Mouse (Mus musculus): ENCODE results near the gene Tepsin.

GRCm38 (mm10) chr11:120139309-120139731 is 40.8 kb upstream of the Tepsin start:
- no peak for TF ChIP-seq POLR2A (IDR thresholded peaks at IDR 0.05; ENCODE audit: control insufficient read depth, extremely low read depth, insufficient read depth, low read length, poor library complexity)
- TF ChIP-seq CTCF (IDR thresholded peaks at IDR 0.05; ENCODE audit: borderline replicate concordance, control insufficient read depth, extremely low read depth, insufficient read depth, low read length, poor library complexity): no peak
